Mouse (Mus musculus): Measurements from ENCODE around the gene St5.

St5 gene

GRCm38 (mm10) chr7:109578880-109579584, 124.4 kb downstream of the St5 start:
- in situ Hi-C loops (cut with MboI; ENCODE audit: low sequenced_read_pairs) = no loop called here

DNA sequence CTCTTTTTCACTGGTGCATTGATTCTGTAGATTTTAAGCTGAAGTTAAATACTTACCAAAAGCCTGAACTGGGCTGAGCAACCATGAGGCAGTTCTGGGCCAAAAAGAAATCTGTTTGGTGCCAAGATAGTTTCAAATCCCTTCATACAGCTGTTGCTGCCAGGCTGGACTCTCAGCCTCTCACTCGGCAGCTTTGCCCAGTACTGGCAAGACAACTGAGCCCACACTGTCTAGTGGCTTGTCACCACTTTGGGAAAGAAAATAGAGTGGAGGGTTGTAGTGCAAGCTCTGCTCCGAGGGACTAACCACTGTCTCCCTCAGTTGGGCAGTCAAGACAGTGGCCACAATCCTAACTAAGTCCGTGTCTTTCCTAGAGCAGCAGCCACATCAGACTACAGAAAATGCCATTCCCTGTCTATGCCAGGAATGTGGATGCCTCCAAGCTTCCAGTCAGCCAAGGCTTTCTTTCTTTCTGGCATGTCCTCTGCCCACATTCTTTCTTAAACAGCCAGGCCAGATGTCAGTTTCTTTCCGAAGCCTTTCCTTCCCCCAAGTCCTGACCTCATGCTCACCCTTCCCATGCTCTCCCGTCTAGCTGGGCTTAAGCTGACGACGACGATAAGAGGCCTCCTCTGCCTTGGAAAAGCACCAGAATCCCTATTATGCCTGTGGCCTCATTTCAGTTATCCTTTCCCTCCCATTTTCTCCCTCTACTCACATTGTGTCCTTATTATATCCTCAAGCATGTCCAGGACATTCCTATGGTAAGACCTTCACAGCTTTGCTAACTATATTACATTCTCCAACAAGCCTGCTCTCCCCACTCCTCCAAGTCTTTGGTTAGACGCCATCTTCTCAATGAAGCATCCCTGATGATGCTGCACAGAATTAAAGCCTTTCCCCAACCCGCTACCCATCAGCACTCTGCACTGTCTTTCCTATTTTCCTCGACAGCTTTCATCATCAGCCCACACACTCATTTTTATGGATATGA, 126.8 kb downstream of the St5 start:
- in situ Hi-C loops (cut with MboI; ENCODE audit: low sequenced_read_pairs) = no loop called here

DNA sequence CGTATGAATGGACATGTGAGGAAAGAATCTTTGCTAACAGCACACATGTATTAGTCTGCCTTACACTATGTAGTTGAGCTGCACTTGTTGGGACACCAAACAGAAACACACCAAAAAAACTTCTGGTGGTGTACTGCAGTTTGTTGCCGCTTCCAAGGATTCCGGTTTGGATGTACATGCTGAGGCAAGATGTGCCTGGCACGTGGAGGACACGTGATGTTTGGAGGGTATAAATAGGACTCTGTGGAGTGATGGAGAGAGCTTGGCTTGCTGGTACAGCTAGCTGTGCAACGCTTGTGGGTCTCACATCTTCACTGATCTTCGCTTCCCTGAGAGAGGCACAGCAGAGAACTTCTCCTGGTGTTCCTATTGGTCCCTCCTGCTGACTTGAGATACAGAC, 129.2 kb downstream of the St5 start:
- in situ Hi-C loops (cut with MboI; ENCODE audit: low sequenced_read_pairs) = no loop called here

- in situ Hi-C loops (cut with MboI; ENCODE audit: low sequenced_read_pairs) = no loop called here
Observed at GRCm38 (mm10) chr7:109568391-109568892, 135.0 kb downstream of the St5 start.

DNA sequence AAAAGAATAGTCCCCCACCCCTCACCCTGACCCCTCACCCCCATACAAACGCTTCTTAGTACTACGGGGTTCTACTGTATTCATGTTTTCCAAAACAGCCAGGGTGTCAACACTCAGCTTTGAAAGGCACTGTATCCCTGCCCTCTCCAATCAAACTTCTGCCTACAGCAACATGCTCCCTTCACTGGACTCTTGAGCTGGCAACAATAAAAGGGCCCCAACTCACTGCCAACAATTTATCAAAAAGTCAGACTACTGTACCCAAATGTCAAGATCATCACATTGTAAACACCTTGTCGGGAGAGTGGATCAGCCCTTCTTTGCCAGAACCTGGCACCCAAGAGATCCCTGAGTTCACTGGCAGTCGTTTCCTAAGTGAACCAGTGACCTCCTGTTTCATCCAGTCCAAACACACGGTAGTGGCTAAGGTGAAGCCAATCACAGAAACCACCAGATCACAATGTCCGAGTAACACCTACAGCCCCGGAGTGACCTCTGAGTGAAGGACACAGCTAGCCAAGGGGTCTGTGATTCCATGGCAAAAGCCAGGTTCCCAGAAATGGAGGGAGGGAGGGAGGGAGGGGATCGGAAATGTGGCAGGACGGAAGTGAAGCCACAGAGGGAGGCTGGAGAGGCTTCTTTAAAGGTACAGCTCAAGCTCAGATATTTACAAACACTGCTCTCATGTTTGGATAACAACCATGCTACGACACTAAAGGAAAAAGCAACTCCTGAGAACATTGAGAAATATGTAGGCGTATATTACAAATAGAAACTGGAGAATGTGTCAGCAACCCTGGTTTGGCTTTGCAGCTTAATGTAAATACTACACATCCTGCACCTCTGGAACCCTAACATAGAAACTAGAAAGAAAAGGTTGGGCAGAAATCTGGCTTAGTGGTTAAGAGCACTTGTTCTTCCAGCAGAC, 136.3 kb downstream of the St5 start:
- in situ Hi-C loops (cut with MboI; ENCODE audit: low sequenced_read_pairs) = no loop called here

- in situ Hi-C loops (cut with MboI; ENCODE audit: low sequenced_read_pairs) = no loop called here
Observed at GRCm38 (mm10) chr7:109566327-109566726, 137.1 kb downstream of the St5 start.

GRCm38 (mm10) chr7:109563775-109564362, 139.5 kb downstream of the St5 start:
- in situ Hi-C loops (cut with MboI; ENCODE audit: low sequenced_read_pairs) = no loop called here

DNA sequence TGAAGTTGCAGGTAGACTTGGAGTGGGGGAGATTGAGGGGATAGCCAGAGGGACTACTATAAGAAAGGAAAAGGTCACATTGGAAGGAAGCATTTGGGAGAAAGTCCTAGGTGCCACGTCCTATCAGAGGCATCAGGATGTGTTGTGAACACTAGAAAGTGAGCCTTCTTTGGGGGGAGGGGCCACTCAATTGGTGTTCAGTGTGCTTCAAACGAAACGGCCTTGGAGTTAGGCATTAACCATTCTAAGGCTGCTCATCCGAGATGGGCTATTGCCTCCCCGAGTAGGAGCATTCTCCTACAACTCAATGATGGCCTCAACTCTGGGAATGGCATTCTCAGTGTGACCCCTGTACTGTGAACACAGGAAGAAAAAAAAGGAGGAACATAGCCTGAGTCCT, 140.7 kb downstream of the St5 start:
- in situ Hi-C loops (cut with MboI; ENCODE audit: low sequenced_read_pairs) = no loop called here

DNA sequence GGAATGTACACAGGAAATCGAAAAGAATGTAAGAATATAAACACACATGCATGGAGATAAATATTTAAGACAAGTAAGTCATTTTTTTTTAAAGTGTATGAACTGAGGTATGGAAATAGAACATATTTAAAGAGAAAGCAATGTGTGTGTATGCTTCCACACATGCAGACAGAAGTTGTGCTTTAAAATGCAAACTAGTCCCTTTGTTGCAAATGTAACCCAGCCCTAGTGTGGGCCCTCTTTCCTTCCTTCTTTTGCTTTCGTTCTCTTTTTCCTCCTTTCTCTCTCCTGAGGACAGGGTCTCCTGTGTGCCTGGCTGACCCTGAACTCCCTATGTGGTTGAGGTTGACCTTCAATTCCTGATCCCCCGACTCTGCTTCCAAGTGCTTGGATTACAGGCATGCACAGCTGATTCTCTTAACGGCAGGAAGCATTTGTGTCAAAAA, 141.2 kb downstream of the St5 start:
- in situ Hi-C loops (cut with MboI; ENCODE audit: low sequenced_read_pairs) = no loop called here

DNA sequence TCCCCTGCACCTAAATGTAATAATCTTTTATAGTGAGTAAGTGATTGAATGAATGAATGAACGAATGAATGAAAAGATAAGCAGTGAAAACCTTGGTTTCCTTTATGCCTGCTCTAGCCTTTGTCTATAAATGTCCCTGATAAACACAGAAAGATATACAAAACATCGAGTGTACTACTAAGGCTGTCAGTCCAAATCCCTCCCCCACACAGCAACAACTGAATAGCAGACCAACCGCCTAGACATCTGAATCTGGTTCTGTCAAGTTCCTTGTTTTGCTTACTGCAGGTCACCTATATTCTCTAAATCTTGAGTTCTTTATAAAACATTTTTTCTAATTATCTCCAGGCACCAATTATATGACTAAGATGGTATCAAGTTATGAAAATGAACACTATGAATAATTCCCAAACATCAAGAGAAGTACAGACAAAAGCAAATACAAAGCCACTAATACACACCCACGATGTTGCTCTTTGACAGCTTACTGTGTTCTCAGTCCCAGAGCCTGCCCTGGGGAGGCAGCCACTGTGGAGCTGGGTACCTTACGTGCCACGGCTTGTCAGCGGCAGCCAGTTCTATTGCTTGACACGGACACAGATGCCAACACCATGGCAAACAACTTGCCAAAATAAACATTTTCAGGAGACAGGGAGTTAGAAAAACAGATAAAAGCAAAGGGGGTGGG, 141.8 kb downstream of the St5 start:
- in situ Hi-C loops (cut with MboI; ENCODE audit: low sequenced_read_pairs) = no loop called here

GRCm38 (mm10) chr7:109559536-109559935, 143.9 kb downstream of the St5 start:
- in situ Hi-C loops (cut with MboI; ENCODE audit: low sequenced_read_pairs) = no loop called here

GRCm38 (mm10) chr7:109546726-109547125, 156.7 kb downstream of the St5 start:
- in situ Hi-C loops (cut with MboI; ENCODE audit: low sequenced_read_pairs) = no loop called here

DNA sequence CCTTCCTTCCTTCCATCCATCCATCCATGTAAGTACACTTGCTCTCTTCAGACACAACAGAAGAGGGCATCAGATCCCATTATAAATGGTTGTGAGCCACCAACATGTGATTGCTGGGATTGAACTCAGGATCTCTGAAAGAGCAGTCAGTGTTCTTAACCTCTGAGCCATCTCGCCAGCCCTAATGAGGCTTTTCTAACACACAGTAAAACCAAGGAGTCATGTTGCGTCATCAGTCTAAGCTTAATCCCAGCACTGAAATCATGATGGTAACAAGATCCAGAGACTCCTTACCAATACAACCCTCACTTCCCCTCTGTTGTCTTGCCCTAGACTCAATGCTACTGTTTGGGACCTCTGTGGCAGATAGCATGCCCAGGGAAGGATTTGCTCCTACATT, 157.2 kb downstream of the St5 start:
- in situ Hi-C loops (cut with MboI; ENCODE audit: low sequenced_read_pairs) = no loop called here

GRCm38 (mm10) chr7:109545255-109545993, 158.0 kb downstream of the St5 start:
- in situ Hi-C loops (cut with MboI; ENCODE audit: low sequenced_read_pairs) = no loop called here

GRCm38 (mm10) chr7:109544792-109545191, 158.6 kb downstream of the St5 start:
- in situ Hi-C loops (cut with MboI; ENCODE audit: low sequenced_read_pairs) = no loop called here

GRCm38 (mm10) chr7:109542364-109542628, 161.1 kb downstream of the St5 start:
- in situ Hi-C loops (cut with MboI; ENCODE audit: low sequenced_read_pairs) = no loop called here

GRCm38 (mm10) chr7:109541609-109542363, 161.6 kb downstream of the St5 start:
- in situ Hi-C loops (cut with MboI; ENCODE audit: low sequenced_read_pairs) = no loop called here

DNA sequence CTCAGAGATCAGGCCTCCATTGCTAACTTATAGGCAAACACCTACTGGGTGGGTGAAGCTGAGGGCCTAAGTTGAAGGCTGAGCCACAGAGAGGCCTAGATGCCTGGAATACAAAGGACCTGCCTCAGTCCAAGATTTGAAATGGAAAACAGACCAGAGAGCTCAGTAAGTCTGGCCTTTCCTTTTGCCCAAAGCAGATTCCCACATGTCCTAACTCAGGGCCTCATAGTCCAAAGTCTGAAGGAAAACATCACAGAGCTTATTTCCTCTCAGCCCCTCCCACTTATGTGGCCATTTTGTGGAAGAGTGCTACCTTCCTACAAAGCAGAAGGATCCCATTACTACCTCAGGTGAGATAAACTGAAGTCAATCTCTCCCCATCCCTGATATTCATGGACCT, 162.5 kb downstream of the St5 start:
- in situ Hi-C loops (cut with MboI; ENCODE audit: low sequenced_read_pairs) = no loop called here

Data from CH12F3 (cell line).